Mouse (Mus musculus): ENCODE data around the gene Rcor3.
A peak's percentile ranks its signal among the peaks of the same experiment; 100 is the strongest.

DNA sequence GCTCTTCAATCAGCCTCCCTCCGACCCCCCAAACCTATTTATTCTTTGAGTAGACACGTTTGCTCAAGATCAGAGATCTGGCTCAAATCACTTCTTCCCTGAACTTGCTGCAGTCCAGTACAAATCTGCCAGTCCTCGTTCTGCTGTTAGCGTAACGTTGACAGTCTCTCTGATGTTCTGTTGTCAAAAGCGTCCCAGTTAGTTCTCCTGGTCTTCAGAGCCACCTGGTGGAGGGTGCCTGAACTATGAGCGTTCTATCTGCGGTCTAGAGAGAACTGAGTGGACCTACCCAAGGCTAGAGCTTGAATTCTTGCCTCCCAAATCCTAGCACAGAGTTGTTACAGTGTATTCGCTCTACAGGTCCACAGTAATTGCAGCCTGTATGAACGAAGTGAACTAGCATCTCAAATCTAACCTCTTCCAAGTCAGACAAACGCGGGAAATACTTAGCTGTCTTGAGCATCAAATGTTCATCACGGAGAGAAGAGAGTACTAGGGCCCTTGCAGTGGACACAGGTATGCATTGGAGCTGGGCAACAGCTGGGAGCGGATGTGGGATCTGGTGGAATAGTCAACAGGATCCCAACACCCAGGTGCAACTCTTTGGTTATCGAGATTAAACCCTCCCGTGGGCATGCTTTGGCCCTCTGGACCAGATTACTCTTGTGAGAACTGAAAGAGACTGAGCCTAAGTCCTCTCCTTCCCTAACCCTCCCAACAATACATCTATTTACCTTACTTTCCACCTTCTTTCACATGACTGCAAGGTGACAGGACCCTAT is 44.8 kb downstream of the Rcor3 start:
- TF ChIP-seq MAFK (IDR thresholded peaks at IDR 0.05; ENCODE audit: insufficient read depth, low read depth, low read length) (no peak), CHD2 (IDR thresholded peaks at IDR 0.05; ENCODE audit: low read depth, low read length) (no peak), HCFC1 (IDR thresholded peaks at IDR 0.05; ENCODE audit: borderline replicate concordance, insufficient read depth, low read length) (no peak), ZC3H11A (IDR thresholded peaks at IDR 0.05; ENCODE audit: borderline replicate concordance, low read depth, low read length) (peak; percentile 64; the same call in 1 of the 2 replicates)
